Mouse (Mus musculus) liver, embryonic 18 days (tissue): ENCODE data around the gene Psmd7. TPM values are rescaled to one million over a fixed set of nuclear protein-coding genes. Genes with fewer than 3 reads are reported as not detected.

Experiments used
- polyA plus RNA-seq: library from polyadenylated mRNA; depleted of rRNA; stranded (reverse); fragments of >200 nt; gene quantifications from 2 replicates; pipeline ENCODE4 v1.2.3, GENCODE M21; 2012; rRNA removed

Psmd7 gene
- polyA plus RNA-seq, result 52.2 and 58.3 TPM in 2 replicates

GRCm38 (mm10) chr8:107587995-107588780, at the start of gene Psmd7:
Psmd7 (minus strand) TSS chr8:107588464.

Other genes with a start within 250 kb of the Psmd7 start
- gene Nqo1, start 185.3 kb downstream of the Psmd7 start, polyA plus RNA-seq, result 4.0 and 5.7 TPM in 2 replicates
- gene Nob1, start 163.4 kb downstream of the Psmd7 start, polyA plus RNA-seq, result 23.2 and 24.2 TPM in 2 replicates
- gene Wwp2, start 152.1 kb downstream of the Psmd7 start, polyA plus RNA-seq, result 12.4 and 13.8 TPM in 2 replicates